Mouse (Mus musculus) C2C12 (cell line): ENCODE measurements at regions not wholly inside any gene's neighbourhood (a gene's known extent, or its start where the extent isn't known, plus 50 kb on each side); places are given as distances from the start of the nearest gene placed in this dataset.

ENCODE experiments used
- CTCF ChIP-seq: IDR thresholded peaks from one replicate; pipeline ENCODE4 v1.5.1; 2011; ENCODE audit not compliant: control insufficient read depth, insufficient read depth, insufficient read length
- FOSL1 ChIP-seq: IDR thresholded peaks from one replicate; pipeline ENCODE4 v1.8.0; 2011; ENCODE audit warnings: mild to moderate bottlenecking, low read length; ENCODE audit not compliant: poor library complexity, insufficient read depth, severe bottlenecking

- TF ChIP-seq CTCF: no peak
- no peak for TF ChIP-seq FOSL1
Measured at GRCm38 (mm10) chr9:83719811-83720210, 86.3 kb downstream of the Elovl4 start.
